Mouse (Mus musculus) E14TG2a.4 (cell line): ENCODE data around the gene Klhl12.

ENCODE experiments used
- CTCF ChIP-seq: conservative IDR thresholded peaks from 2 replicates; pipeline ENCODE4 v1.5.1; 2014; ENCODE audit warnings: low read length
- NANOG ChIP-seq: IDR thresholded peaks from 2 replicates; pipeline ENCODE4 v1.6.1; 2014; ENCODE audit warnings: borderline replicate concordance, low read length, mixed read lengths
- POU5F1 ChIP-seq: IDR thresholded peaks from 2 replicates; pipeline ENCODE4 v1.6.1; 2014; ENCODE audit warnings: low read length, borderline replicate concordance

GRCm38 (mm10) chr1:134418414-134418975 is 36.8 kb upstream of the Klhl12 start:
- TF ChIP-seq CTCF (no peak), POU5F1 (no peak), NANOG (no peak)
